8 mouse cellular contexts compared by ENCODE assay signal in genomic region chr19:21778147-21778917, GRCm38 (mm10). TPM values are rescaled to one million over a fixed set of nuclear protein-coding genes. Genes with fewer than 3 reads are reported as not detected.
DNase-seq lines count a peak whose midpoint lies in the region; ATAC-seq and TF ChIP-seq lines count a peak whose summit lies in the region.

Gene Cemip2 (plus strand): TSS chr19:21778342.

- H3K4me3 ChIP-seq in cortical plate, adult 2 months (ENCODE audit: insufficient read depth, low read length): peak within 1 kb of the TSS; percentile 77

- peak; percentile 84 for ATAC-seq in megakaryocyte, adult 5-6 weeks (ENCODE audit: poor library complexity, severe bottlenecking)

- peak within 1 kb of the TSS; percentile 79 for H3K27ac ChIP-seq in cortical plate, adult 2 months (ENCODE audit: insufficient read depth, low read length)

- peak; percentile 67 for TF ChIP-seq POLR2A in cortical plate, adult 2 months (IDR thresholded peaks at IDR 0.05; ENCODE audit: extremely low read depth, insufficient read depth, low read length)

- TF ChIP-seq CTCF in cortical plate, adult 2 months (IDR thresholded peaks at IDR 0.05; ENCODE audit: extremely low read depth, insufficient read depth, low read length): peak; percentile 22; the same call in 1 of the 2 replicates

- peaks cover 4% of the 10 kb centered on the region; the same call in 1 of the 2 replicates for H3K4me1 ChIP-seq in cortical plate, adult 2 months (ENCODE audit: control insufficient read depth, insufficient read depth, low read length)

- peak; percentile 96 for DNase-seq in adipocyte (ENCODE audit: low spot score)
- DNase-seq in gastrocnemius, adult 8-10 months (ENCODE audit: low spot score in 2 of 2): peak; percentile 93 to 94
- peak; percentile 67 for DNase-seq in hindlimb bud, embryonic 11.5 days (ENCODE audit: extremely low spot score, low read depth, low spot score)
- peak; percentile 93 to 95 for DNase-seq in left cerebral cortex, adult 8-10 months (ENCODE audit: low spot score in 2 of 2)
- DNase-seq in right cerebral cortex, adult 18-20 months: peak; percentile 95
- DNase-seq in urinary bladder, adult 2 months (ENCODE audit: low spot score): peak; percentile 97

RNA-seq across cellular contexts. Expression of gene Cemip2, which starts in this region (rescaled TPM):
- polyA plus RNA-seq in cortical plate, adult 2 months (2012; rRNA removed): 5.3 and 5.6 TPM in 2 replicates
- 10 to 100 TPM in 3 of 4 experiments, 1 to 10 TPM in 1; 9.7 to 13.0 (median 11.2) TPM for total RNA-seq in gastrocnemius, adult 8-10 months (2022)
- total RNA-seq in left cerebral cortex, adult 8-10 months (2022): 10 to 100 TPM; 11.1 to 13.8 (median 11.5) TPM
- total RNA-seq in megakaryocyte, adult 5-6 weeks (2015): 8.1 and 9.0 TPM in 2 replicates
- total RNA-seq in megakaryocyte, adult 5-6 weeks (2017): 16.0 and 19.3 TPM in 2 replicates
- 4.5 and 5.5 TPM in 2 replicates for polyA plus RNA-seq in urinary bladder, adult 2 months (2012; rRNA removed)

Comparison
In these comparisons a context has a peak if more than half of its experiments do, and no peak if none do; other contexts are left out.
1. Peak in every context shown above with its lines: DNase-seq, ATAC-seq, H3K4me3 ChIP-seq and H3K27ac ChIP-seq.